Mouse (Mus musculus): ENCODE data around the gene Nudt8.

The Nudt8 gene

DNA sequence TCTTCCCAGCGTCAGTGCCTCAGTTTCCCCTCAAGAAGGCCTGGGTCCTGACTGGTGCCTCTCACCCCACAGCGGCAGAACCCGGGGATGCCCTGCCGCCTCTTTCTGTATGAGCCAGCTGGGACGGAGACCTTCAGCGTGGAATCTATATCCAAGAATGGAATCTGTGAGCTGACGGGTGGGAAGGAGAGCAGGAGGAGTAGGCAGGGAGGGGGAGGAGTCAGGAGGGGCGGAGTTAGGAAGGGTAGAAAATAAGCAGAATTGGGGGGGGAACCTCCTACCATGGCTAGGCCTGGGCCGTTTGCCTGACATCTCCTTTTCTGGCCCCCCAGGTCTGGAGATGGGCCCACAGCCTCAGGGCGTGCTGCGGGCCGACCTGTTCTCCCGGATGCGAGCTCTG lies 12.3 kb upstream of the Nudt8 start:
- no peak for DNase-seq (ENCODE audit: low spot score)

DNA sequence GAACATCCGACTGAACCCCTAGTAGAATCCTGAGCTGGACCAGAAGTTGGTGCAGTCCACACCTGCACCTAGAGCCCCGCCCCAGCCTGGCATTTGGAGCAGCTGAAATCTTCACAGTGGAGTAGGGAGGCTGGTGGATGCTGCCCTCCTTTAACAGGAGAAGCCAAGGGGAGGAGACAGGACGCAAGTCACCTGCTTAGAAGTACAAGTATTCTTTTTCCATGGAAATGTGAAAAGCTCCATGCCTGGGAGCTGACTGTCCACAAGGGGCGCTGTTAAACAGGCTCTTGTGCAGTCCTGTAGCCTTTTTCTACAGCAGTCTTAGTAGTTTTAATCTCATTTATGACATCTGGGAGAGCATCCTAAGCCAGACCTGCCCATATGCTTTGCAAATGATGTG lies 11.6 kb upstream of the Nudt8 start:
- no peak for DNase-seq (ENCODE audit: low spot score)

DNA sequence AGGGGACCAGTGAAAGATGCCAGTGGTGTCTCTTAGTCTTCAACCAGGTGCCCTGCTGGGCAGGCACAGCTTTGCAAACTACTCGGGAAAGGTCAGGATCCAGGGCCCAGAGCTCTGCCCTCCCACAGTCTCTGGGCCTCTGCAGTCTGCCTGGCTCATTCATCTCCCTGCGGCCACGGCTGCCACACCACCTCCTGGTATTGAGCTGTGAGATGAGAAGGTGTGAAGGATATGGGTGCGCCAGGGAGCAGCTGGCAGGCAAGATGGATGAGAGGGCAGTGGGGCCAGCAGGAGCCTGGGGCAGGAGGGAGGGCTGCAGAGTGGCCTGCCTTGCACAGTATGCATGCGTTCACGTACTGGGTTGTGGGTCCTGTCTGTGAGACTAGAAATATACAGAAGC lies 9.6 kb upstream of the Nudt8 start:
- no peak for DNase-seq (ENCODE audit: low spot score)

DNA sequence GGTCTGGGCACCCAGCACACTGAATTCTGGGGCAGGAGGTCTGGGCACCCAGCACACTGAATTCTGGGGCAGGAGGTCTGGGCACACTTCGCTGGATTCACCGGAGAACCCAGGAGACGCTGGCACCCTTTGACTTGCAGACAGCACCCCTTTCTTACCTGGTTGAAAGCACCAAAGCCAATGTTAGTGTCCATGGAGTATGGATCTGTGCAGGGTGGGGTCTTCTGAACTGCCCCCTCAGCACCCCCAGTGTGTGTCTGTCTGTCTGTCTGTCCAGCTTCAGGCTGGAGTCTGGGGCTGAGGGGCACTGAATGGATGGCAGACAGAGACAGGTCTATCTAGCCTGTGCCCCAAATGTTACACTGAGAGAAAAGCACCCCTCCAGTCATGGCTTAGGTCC lies 8.8 kb upstream of the Nudt8 start:
- no peak for DNase-seq (ENCODE audit: low spot score)

DNA sequence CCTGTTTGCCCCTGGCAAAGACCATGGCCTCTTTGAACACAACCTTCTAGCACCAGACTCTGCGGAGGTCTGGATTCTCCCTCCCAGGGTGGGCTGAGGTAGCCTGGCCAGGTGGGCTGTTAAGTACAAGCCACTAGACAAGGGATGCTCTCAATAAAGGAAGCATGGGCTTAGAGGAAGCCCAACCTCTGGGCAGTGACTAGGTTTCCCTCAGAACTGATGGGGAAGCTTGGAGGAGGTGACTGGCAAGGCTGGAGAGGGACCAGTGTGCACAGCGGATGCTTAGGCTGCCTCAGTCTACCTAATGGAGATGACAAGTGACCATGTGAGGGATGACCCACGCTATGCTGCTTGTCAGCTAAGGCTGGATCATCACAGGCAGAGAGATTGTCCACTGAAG lies 8.4 kb upstream of the Nudt8 start:
- DNase-seq (ENCODE audit: low spot score): no peak

DNA sequence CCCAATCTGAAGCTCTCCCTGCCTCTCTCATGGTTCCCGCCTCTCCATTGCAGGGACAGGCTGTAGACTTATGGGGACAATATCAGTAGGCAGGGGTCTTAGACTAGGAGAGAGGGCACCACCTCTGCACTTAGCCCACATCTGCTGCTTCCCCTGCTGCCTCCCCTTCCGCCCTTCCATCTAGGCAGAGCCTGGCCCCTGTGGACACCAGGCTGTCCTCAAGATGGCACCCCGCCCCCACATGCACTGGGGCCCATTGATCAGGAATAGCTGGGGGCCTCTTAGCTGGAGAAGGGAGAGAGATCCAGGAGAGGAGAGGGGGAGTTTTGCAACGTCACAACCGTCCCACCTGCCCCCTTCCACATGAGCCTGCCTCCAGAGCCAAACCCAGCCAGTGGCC lies 8.0 kb upstream of the Nudt8 start, which contains the start of gene Tbx10:
Gene Tbx10 (plus strand): TSS at position 337 of the 400 bp plus-strand sequence.
- no peak for DNase-seq (ENCODE audit: low spot score)

DNA sequence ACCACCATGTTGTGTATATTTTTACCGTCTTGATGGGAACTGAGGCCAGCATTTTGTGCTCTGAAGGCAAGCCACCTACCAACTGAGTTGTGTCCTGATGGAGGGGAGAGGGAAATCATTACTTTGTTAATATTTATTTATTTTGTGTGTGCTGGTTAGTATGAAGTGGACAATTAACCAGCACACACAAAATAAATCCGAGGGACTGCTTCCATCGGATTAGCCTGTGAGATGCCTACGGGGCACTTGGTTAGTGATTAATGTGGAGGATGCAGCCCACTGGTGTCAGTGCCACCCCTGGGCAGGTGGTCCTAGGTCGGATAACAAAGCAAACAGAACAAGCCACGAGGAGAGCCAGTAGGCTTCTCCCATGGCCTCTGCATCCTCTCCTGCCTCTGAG lies 5.4 kb upstream of the Nudt8 start:
- no peak for DNase-seq (ENCODE audit: low spot score)

DNA sequence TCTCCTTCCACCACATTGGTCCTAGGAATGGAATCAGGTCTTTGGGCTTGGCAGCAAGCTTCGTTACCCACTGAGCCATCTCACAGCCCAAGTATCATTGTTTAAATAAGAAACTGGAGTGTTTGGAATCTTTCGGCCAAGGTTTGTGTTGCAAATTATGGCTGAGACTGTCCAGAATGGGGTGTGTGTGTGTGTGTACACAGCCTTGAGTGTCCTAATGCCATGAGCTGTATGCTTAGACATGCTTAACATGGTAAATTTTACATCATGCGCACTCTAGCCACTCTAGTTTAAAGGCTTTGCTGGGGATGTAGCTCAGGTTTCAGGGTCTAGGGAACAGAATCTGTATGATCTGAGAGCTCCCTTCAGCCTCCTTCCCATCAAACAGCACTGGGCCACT lies 4.9 kb upstream of the Nudt8 start:
- no peak for DNase-seq (ENCODE audit: low spot score)

DNA sequence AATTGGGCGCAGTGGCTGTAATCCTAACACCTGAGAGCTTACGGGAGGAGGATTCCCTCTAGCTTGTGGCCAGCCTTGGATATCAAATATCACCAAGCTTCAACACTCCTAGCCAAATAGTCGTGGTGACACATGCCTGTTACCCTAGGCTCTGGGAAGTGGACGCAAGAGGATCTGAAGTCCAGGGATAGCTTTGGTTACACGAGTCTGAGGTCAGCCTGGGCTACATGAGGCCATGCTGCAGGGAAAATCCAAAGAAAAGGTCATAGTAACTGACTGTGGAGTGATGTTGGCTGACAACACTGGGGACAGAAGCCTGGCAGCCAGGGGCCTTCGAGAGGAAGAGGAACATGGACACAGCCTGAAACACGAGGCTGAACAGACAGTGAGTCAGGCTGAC lies 4.3 kb upstream of the Nudt8 start:
- no peak for DNase-seq (ENCODE audit: low spot score)

DNA sequence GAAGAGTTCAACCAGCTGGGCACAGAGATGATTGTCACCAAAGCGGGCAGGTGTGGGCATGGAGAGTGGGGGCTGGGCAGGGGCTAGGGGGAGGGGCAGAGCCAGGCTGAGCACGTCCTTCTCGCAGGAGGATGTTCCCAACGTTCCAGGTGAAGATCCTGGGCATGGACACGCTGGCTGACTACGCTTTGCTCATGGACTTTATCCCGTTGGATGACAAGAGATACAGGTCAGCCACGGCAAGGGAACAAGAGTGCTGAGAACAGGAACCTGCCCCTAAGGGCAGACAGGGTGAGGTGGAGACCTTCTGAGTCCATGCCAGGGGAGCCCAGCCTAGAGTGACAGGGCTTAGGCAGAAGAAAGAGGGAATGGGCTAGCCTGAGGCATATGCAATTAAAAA lies 3.6 kb upstream of the Nudt8 start:
- no peak for DNase-seq (ENCODE audit: low spot score)

DNA sequence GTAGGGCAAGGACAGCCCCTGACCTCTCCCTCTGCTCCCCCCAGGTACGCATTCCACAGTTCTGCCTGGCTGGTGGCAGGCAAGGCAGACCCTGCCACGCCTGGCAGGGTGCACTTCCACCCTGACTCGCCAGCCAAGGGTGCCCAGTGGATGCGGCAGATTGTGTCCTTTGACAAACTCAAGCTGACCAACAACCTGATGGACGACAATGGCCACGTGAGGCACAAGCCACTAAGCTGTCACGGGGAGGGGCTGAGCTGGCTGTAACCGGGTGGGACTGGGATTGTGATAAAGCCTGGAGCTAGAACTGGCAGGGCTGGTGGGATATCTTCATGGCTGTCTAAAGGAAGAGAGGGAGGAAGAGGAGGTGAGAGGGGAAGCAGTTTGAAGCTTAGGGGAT lies 3.1 kb upstream of the Nudt8 start:
- no peak for DNase-seq (ENCODE audit: low spot score)

DNA sequence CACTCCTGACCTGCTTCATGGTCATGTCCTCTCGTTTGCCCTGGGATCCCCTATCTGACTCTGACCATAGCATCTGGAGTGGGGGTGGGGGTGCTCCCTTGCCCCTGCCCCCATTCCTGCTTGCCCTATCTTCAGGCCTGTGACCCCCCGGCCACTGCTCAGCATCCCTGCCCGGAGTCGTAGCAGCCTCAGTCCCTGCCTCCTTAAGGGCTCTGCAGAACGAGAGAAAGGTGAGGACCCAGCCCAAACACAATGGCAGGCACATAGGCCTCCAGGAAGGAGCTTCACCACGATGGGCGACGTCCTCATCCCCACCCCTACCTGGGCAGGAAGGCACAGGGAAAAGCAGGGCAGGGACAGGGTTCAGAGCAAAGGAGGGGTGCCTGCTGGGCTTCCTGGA lies 2.0 kb upstream of the Nudt8 start:
- DNase-seq (ENCODE audit: low spot score): no peak

DNA sequence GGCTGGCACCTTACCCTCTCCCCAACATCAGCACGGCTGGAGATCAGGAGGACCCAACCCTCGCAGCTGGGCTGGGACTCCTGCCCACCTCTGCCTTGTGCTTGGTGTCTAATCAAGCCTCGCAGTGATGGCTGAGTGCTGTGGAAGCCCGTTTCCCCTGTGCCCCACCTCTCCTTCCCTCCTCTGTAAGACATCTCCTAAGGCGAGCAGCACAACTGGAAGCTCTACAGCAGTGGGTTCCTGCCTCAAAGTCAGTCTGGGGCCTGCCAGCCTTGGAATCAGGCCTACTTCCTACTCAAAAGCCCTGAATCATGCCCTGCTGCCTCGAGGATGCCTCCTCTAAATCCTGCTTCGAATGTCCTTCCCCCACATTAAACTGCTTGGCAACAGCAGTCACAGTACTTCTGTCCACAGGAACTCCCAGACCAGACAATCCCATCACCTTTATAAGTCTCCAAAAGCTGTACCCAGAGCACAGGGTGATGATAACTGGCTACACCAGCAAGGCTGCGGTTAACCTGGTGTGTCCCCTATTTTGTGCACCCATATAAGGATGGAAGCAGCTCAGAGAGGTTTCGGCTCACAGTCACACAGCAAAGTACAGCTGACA lies 1.2 kb upstream of the Nudt8 start:
- peak; percentile 20 for DNase-seq (ENCODE audit: low spot score)

DNA sequence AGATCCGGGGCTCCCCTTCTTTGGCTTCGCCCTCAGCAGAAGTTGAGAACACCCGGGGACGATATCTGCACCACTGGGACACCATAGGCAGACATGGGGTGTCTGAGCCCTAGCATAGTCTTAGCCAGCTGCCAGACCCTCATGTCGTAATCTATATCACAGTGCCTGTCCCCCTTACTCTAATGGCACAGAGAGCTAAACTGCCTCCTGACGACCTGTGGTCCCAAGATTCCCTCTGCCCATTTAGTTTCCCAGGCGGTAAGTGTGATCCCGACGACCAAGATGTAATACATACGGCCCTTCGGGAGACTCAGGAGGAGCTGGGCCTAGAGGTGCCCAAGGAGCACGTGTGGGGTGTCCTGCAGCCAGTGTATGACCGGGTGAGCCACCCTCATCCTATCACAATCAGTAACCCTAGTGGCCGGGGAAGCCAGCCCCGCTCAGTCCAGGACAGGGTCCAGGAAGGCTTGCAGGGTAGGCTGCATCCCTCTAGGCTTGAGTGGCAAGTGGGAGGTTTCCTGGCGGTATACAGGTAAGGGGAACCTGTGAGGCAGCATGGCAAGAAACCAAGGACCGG lies 657 bp downstream of the Nudt8 start:
- peak; percentile 24 for DNase-seq (ENCODE audit: low spot score)

DNA sequence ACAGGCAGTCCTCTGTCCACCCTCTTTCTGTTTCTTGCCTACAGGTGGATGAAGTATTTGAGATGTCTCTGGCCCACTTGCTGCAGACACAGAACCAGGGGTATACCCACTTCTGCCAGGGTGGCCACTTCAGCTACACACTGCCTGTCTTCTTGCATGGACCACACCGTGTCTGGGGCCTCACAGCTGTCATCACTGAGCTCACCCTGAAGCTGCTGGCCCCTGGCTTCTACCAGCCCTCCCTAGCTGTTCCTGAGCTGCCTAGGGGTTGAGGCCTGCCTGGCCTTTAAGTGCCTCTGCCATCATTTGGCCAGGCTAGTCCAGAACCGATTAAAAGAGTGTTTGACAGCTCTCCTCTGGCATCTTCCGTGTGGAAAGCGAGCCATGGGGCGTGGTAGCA lies 1.4 kb downstream of the Nudt8 start:
- peak; percentile 30 for DNase-seq (ENCODE audit: low spot score)

DNA sequence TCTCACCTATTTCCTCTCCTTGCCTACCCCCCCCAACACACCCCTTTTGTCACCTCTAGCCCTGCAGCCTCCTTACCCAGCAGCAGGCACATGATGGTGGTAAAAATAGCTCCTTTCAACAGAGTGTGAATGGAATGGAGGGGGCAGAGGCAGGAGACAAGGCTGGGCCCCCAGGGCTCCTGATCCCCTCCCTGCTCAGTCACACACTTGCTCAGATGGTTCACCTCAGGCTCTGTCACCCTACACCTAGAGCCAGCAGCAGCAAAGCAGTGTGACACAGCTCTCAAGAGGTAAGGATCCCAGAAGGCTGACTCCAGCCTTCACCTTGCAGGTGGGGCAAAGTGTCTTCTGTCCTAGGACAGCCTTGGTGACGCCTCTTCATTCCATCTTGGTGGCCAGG lies 2.7 kb downstream of the Nudt8 start, which contains the start of gene Doc2g:
Gene Doc2g (plus strand): TSS at position 202 of the 400 bp plus-strand sequence.
- no peak for DNase-seq (ENCODE audit: low spot score)

DNA sequence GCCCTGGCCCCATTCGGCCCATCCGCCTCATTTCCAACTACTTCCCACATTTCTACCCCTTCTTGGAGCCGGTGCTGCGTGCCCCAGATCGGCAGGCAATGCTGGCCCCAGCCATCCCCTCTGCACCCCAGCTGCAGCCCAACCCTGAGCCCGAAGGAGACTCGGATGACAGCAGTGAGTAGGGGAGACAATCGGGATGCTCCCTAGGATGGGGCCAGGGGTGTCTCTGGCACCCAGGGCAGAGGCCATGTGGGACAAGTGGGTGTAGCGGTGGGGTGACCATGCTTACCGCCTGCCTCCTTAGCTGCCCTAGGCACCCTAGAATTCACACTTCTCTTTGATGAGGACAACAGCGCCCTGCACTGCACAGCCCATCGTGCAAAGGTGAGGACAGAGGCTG lies 3.3 kb downstream of the Nudt8 start:
- no peak for DNase-seq (ENCODE audit: low spot score)

DNA sequence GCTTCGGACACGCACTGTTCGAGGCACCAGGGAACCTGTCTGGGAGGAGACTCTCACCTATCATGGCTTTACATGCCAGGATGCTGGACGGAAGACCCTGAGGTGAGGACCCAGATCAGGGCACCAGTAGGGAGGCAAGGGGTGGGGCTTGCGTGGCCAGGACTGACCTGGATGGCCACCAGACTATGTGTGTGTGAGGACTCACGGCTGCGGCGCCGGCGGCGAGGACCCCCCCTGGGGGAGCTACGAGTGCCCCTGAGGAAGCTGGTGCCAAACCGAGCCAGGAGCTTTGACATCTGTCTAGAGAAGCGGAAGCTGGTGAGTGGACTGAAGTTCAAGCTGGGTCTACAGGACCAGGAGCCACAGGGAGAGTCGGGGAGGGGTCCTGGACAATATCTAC lies 4.0 kb downstream of the Nudt8 start:
- no peak for DNase-seq (ENCODE audit: low spot score)

DNA sequence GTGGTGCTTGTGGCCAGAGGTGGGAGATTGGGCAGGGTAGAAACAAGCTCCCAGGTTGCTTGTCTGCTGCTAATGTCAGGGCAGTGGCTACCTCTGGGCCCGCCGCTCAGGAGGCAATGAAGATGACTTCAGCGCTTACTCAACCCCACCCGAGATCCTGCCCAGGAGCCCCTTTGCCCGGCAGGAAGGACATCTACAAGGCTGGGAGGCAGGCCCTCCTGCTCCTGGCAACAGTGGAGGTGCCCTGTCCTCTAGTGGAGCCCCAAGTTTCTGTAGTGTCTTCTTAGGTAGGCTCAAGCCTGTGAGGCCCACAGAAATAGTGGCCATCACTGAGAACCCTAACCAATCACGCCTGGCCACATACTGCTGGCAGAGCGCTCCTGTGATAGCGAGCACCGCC lies 4.7 kb downstream of the Nudt8 start:
- no peak for DNase-seq (ENCODE audit: low spot score)

DNA sequence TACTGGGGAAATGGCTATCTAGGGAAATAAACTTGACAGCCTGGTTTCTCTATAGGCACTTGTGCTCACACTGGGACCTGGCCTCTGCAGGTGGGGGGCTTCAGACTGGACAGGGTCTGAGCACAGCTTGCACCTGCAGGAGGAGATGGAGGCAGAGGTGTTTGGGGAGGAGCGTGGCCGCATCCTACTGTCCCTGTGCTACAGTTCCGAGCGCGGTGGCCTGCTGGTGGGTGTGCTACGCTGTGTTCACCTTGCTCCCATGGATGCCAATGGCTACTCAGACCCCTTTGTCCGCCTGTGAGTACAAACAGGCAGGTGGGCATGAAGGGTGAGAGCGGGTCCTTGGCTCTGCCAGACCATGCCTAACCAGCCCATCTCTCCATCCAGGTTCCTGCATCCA lies 5.6 kb downstream of the Nudt8 start:
- no peak for DNase-seq (ENCODE audit: low spot score)

DNA sequence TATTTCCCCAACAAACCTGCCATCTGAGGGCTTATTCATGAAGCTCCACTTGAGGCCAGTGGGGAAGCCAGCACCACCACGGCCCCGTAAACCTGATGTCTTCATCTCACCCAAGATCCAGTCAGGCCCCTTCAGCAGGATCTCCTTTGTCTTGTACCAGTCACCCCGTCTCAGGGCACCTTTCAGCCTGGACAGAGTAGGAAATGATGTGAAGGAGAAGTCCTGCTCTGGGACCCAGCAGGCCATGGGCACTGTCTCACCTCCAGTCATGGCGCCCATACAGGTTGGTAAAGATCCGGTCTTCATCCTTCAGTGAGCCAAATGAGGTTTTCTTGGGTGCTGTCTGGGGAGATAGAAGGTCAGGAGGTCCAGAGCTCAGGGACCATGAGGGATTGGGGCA lies 10.7 kb downstream of the Nudt8 start:
- DNase-seq (ENCODE audit: low spot score): no peak

DNA sequence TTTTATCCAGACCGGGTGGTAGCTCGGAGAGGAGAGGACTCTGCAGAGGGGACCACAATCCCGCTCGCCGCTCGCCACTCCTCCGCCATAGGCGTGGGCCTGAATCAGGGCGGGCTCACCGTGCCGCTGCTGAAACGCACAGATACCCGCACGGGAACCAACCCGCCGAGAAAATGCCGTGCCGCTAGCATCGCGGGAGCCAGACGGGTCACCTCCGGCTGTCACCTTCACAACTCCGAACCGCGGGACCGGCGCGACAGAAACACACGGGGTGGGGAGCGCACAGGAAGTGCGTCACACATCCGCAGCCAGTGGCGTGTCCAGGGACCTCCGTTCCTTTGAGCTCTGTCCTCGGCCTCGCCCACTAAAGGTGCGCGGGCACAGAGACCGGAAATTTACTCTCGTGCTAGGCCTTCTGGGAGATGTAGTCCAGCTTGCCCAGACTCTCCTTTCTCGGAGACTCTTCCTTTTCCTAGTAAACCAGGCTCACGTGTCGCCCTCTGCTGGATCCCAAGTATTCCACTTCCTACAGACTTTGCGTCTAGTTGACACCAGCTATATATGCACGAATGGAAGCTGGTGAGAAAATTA lies 12.1 kb downstream of the Nudt8 start, which contains the start of gene Ndufv1:
Gene Ndufv1 (minus strand): TSS at position 375 of the 591 bp plus-strand sequence.
- peak; percentile 97 for DNase-seq (ENCODE audit: low spot score)

DNA sequence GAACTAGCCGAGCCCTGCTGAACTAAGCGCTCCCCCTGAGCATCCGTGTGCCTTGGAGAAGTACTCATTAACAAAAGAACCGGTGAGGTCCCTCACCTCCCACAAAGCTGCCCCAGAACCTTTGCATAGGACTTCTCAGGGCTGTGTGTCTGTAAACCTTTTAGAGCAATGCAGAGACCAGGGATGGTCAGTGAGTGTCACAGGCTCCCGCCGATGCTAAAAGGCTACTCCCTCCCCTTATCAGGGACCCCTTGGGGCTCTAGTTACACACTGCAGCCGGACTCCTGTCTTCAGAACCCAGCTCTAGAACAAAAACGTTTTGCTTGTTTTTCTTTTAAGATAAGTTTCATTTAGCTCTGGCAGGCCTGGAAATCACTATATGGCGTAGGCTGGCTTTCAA lies 12.7 kb downstream of the Nudt8 start:
- no peak for DNase-seq (ENCODE audit: low spot score)

DNA sequence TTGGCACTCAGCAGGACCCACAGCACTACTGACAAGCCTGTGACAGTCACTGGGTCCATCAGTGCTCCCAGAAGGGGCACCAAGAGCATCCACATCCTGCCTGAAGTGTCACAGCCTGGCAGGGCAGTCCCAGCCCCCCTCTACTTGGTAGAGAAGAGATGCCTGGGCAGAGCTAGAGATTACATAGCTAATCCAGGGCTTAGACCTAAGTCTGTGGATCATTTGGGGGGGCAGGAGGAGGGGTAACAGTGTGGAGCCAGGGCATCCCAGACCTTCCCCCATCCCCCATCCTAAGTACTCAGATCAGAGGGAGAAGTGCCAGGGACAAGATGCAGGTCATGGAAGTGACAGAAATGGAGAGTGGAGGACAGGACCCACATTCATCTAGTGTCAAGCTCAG lies 14.4 kb downstream of the Nudt8 start:
- no peak for DNase-seq (ENCODE audit: low spot score)

Data from MN1 (cell line).